Mouse (Mus musculus) stomach, postnatal 0 days (tissue): ENCODE data around the gene Rsg1. TPM values are rescaled to one million over a fixed set of nuclear protein-coding genes. Genes with fewer than 3 reads are reported as not detected.

Experiments used
- ATAC-seq: fragments of 200-750 bp; cut with Nextera tagmentation; 2 replicates; pipeline ENCODE4 v1.8.0; 2017; ENCODE audit not compliant: low FRiP score, low TSS enrichment
- DNase-seq: peaks from one replicate; pipeline ENCODE4 v3.0.0-alpha.2; 2016; ENCODE audit warnings: low spot score
- H3K27ac ChIP-seq: fragments of 300-500 bp; sonication (generic); replicated peaks from 2 replicates; pipeline ENCODE4 v1.5.1; 2014; ENCODE audit warnings: mild to moderate bottlenecking, control low read depth
- H3K27me3 ChIP-seq: fragments of 300-500 bp; sonication (generic); 2 replicates; pipeline ENCODE4 v1.6.1; 2014; ENCODE audit warnings: low read length; ENCODE audit not compliant: control insufficient read depth, insufficient read depth
- H3K36me3 ChIP-seq: fragments of 300-500 bp; sonication (generic); 2 replicates; pipeline ENCODE4 v1.6.1; 2014; ENCODE audit warnings: low read length, mixed read lengths; ENCODE audit not compliant: control insufficient read depth, insufficient read depth
- H3K4me1 ChIP-seq: fragments of 300-500 bp; sonication (generic); replicated peaks from 2 replicates; pipeline ENCODE4 v1.6.1; 2014; ENCODE audit warnings: antibody characterized with exemption; ENCODE audit not compliant: control insufficient read depth, insufficient read depth
- H3K4me2 ChIP-seq: fragments of 300-500 bp; sonication (generic); replicated peaks from 2 replicates; pipeline ENCODE4 v1.6.1; 2014; ENCODE audit warnings: low read depth, mild to moderate bottlenecking, control low read depth, moderate library complexity
- H3K4me3 ChIP-seq: fragments of 300-500 bp; sonication (generic); 2 replicates; pipeline ENCODE4 v1.5.1; 2014; ENCODE audit warnings: low read depth, low read length, control low read depth
- H3K9ac ChIP-seq: fragments of 300-500 bp; sonication (generic); 2 replicates; pipeline ENCODE4 v1.6.1; 2014; ENCODE audit warnings: mild to moderate bottlenecking, low read length, control low read depth, mixed read lengths
- H3K9me3 ChIP-seq: fragments of 300-500 bp; sonication (generic); 2 replicates; pipeline ENCODE4 v1.6.1; 2016; ENCODE audit warnings: low read length; ENCODE audit not compliant: control insufficient read depth
- CTCF ChIP-seq: IDR thresholded peaks from 2 replicates; pipeline ENCODE4 v1.5.1; 2016; ENCODE audit warnings: antibody characterized with exemption, low read depth, mild to moderate bottlenecking, moderate library complexity
- EP300 ChIP-seq: optimal IDR thresholded peaks from 2 replicates; pipeline ENCODE3; 2016; ENCODE audit warnings: antibody characterized with exemption
- WGBS: fragments of 180-500 bp; shearing (Covaris S2); extraction: QIAGEN DNeasy Blood & Tissue Kit; methylation state at CpG from one replicate; pipeline ENCODE4 v1.1.7; 2014; 5-methylcytosine and 5-hydroxymethylcytosine counted together
- polyA plus RNA-seq: library from polyadenylated mRNA; unstranded; fragments of >200 nt; fragmentation: Nextera tagmentation; extraction: Ambion mirVana; gene quantifications from 2 replicates; pipeline ENCODE4 v1.2.1, GENCODE M21; 2015

Gene Rsg1
- polyA plus RNA-seq, 1 experiment from 2014 or later, result 2.3 TPM

DNA sequence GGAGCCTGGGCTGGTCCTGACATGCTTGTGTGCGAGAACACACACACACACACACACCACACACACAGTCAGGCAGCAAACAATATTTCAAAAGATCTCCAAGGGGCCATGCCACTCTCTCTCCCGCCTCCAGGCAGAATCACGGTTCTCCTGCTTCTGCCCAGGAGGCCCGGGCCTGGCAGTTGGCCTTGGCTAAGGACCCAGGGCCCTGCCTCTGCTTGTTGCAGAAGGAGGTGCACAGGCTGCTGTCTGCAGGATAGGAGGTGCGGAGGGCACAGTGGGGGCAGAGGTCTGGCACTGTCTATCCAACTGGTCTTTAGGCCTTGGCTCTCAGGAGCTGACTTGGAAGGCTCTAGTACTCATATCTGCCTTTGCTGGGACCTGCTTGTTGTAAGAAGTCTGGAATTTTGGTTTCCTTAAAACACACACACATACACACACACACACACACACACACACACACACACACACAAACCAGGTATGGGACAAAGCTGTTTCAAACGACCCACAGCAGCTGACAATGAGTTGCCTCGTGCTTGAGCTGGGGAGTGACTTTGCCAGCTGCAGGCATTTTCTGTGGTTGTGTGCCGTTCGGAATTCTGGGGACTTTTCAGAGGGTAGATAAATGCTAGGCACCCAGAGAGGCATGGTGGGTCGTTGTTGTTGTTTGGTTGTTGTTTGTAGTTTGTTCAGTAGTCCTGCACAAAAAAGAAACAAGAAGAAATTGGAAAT is 49.3 kb downstream of the Rsg1 start:
- TF ChIP-seq EP300, result no peak
- TF ChIP-seq CTCF, result no peak
- H3K4me2 ChIP-seq, result no peak overlapping the region

DNA sequence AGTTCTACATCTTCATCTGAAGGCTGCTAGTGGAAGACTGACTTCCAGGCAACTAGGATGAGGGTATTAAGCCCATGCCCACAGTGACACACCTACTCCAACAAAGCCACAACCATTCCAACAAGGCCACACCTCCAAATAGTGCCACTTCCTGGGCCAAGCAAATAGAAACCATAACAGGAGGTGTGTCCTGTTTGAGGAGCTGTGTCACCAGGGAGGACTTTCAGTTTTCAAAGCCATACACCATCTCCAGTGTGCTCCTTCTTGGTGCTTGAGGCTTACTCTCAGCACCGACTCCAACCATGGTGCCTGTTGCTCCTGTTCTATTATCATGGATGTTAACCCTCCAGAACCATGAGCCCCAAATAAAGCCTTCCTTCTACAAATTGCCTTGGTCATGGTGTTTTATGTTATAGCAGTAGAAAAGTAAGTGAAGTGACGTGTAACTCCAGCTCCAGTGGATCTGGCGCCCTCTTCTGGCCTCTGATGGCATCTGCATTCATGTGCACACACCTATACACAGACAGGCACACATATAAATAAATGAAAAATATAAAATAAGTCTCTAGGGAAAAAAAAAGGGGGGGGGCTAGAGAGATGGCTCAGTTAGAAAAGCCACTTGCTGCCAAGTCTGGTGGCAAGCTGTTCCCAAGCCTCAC is 52.4 kb downstream of the Rsg1 start:
- Histone ChIP-seq H3K36me3 (no peaks in the 10 kb centered on the region), H3K4me3 (no peak overlapping the region), H3K9me3 (no peaks in the 10 kb centered on the region), H3K27me3 (no peaks in the 10 kb centered on the region), H3K27ac (no peak overlapping the region), H3K4me2 (no peak overlapping the region), H3K9ac (no peak overlapping the region), H3K4me1 (no peaks in the 10 kb centered on the region)
- DNase-seq (peak; percentile 57), ATAC-seq (peak; percentile 71)
- TF ChIP-seq EP300, result no peak
- peak; percentile 61 for TF ChIP-seq CTCF
- WGBS, result 85% methylated on average over 3 of the region's 3 CpGs

More for the DNA sequence above, 49.3 kb downstream of the Rsg1 start:
- Histone ChIP-seq H3K4me1 (no peaks in the 10 kb centered on the region), H3K27ac (no peak overlapping the region), H3K9ac (no peak overlapping the region), H3K4me3 (no peak overlapping the region), H3K27me3 (no peaks in the 10 kb centered on the region), H3K9me3 (no peaks in the 10 kb centered on the region), H3K36me3 (no peaks in the 10 kb centered on the region)
- DNase-seq (no peak), ATAC-seq (no peak)
- WGBS, result 68% methylated on average over 10 of the region's 10 CpGs

DNA sequence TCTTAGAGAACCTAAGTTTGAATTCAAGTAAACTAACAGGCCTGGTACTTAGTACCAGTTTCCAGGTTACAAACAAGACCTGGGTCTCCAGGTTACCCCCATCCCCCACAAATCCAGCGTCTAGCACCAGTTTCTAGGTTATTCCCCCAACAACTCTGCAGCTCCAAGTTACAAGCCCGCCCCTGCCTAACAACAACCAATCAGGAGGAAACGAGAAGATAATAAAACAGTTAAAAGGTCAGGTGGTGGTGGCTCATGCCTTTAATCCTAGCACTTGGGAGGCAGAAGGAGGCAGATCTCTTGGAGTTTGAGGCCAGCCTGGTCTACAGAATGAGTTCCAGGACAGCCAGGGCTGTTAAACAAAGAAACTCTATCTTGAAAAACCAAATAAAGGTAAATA is 53.5 kb downstream of the Rsg1 start:
- Histone ChIP-seq H3K4me3 (no peak overlapping the region), H3K9ac (no peak overlapping the region), H3K9me3 (no peaks in the 10 kb centered on the region), H3K27me3 (no peaks in the 10 kb centered on the region), H3K27ac (no peak overlapping the region), H3K36me3 (no peaks in the 10 kb centered on the region), H3K4me2 (no peak overlapping the region), H3K4me1 (no peaks in the 10 kb centered on the region)
- DNase-seq (no peak), ATAC-seq (no peak)
- TF ChIP-seq EP300 (no peak), CTCF (no peak)
- WGBS, result 75% methylated on average over 3 of the region's 3 CpGs

DNA sequence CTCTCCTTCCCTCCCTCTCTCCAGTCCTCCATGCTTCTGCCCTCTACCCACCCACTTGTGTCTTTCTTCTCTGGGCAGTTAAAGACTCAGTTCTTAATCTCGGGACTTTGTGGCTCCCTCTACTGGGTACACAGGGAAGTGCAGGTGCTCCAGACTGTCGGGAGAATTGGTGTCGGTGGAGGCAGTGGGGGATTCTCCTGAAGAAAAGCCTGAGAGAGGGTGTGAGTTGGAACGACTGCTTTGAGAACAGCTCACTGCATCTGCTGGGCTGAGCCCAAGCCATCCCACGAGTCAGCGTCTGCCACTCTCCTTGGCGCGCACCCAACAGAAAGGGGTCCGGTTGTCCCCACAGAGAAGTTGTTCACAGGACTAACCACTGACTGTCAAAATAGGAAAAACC is 54.1 kb downstream of the Rsg1 start:
- 33% methylated on average over 9 of the region's 9 CpGs for WGBS
- ATAC-seq (no peak; the same call in 1 of the 2 replicates), DNase-seq (peak; percentile 72)
- no peaks in the 10 kb centered on the region for H3K9me3 ChIP-seq
- no peak overlapping the region for H3K4me3 ChIP-seq
- TF ChIP-seq EP300 (no peak), CTCF (peak; percentile 93)
- H3K9ac ChIP-seq, result no peak overlapping the region
- no peaks in the 10 kb centered on the region for H3K36me3 ChIP-seq
- no peaks in the 10 kb centered on the region for H3K27me3 ChIP-seq
- no peak overlapping the region for H3K27ac ChIP-seq
- H3K4me1 ChIP-seq, result no peaks in the 10 kb centered on the region
- no peak overlapping the region for H3K4me2 ChIP-seq

DNA sequence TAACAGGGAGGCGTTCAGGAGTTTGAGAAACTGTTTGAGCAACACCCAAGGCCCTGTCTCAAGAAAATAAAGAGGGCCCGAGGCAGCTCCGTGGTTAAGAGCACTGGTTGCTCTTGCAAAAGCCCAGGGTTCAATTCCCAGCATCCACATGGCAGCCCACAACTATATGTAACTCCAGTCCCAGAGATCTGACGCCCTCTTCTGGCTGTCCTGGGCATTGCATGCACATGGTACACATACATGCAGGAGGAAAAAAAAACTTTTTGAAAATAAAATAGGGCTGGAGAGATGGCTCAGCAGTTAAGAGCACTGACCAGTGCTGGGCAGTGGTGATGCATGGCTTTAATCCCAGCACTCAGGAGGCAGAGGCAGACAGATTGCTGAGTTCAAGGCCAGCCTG is 54.6 kb downstream of the Rsg1 start:
- no peak overlapping the region for H3K9ac ChIP-seq
- H3K36me3 ChIP-seq, result no peaks in the 10 kb centered on the region
- H3K9me3 ChIP-seq, result no peaks in the 10 kb centered on the region
- H3K27ac ChIP-seq, result no peak overlapping the region
- ATAC-seq (no peak), DNase-seq (no peak)
- 83% methylated on average over 4 of the region's 4 CpGs for WGBS
- TF ChIP-seq CTCF (peak; percentile 52), EP300 (no peak)
- H3K4me2 ChIP-seq, result no peak overlapping the region
- H3K4me3 ChIP-seq, result no peak overlapping the region
- no peaks in the 10 kb centered on the region for H3K27me3 ChIP-seq
- H3K4me1 ChIP-seq, result no peaks in the 10 kb centered on the region

DNA sequence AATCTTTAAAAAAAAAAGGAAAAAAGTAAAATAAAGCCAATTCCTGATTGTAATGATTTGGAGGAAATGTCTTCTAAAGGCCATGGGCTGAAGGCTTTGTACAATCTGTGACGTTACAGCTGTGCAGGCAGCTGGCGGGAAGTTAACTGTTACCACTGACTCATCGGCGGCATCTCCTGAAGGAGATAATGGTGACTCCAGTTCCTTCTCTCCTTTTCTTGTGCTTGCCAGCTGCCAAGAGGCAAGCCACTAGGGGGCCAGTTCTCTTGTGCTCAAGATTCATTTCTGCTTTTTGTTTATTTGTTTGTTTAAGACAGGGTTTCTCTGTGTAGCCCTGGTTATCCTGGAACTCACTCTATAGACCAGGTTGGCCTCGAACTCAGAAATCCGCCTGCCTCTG is 55.3 kb downstream of the Rsg1 start:
- ATAC-seq, result no peak
- no peaks in the 10 kb centered on the region for H3K36me3 ChIP-seq
- H3K27me3 ChIP-seq, result no peaks in the 10 kb centered on the region
- no peak for DNase-seq
- H3K4me2 ChIP-seq, result no peak overlapping the region
- no peak overlapping the region for H3K4me3 ChIP-seq
- 56% methylated on average over 5 of the region's 6 CpGs for WGBS
- TF ChIP-seq CTCF (peak; percentile 56), EP300 (no peak)
- H3K9ac ChIP-seq, result no peak overlapping the region
- no peaks in the 10 kb centered on the region for H3K9me3 ChIP-seq
- H3K4me1 ChIP-seq, result no peaks in the 10 kb centered on the region
- H3K27ac ChIP-seq, result no peak overlapping the region
